Mouse (Mus musculus) C2C12 (cell line): Measurements from ENCODE around the gene S100a11. TPM values are rescaled to one million over a fixed set of nuclear protein-coding genes. Genes with fewer than 3 reads are reported as not detected.
"Not testable (repeated sequence)": the region's sequence is repeated elsewhere in the genome, so short reads cannot be mapped to it uniquely, and the experiment has no call there.

Experiments used
- H3K27me3 ChIP-seq: one replicate; pipeline ENCODE4 v1.6.1; 2011; ENCODE audit not compliant: control insufficient read depth, insufficient read depth, insufficient read length
- H3K36me3 ChIP-seq: one replicate; pipeline ENCODE4 v1.6.1; 2011; ENCODE audit not compliant: control insufficient read depth, insufficient read depth
- H3K4me3 ChIP-seq: one replicate; pipeline ENCODE4 v1.5.1; 2011; ENCODE audit warnings: mild to moderate bottlenecking, control low read depth; ENCODE audit not compliant: poor library complexity, insufficient read depth, severe bottlenecking
- H3K79me2 ChIP-seq: one replicate; pipeline ENCODE4 v1.6.1; 2011; ENCODE audit not compliant: control insufficient read depth, insufficient read depth
- H3K79me3 ChIP-seq: one replicate; pipeline ENCODE4 v1.6.1; 2011; ENCODE audit warnings: low read depth, control low read depth
- H3ac ChIP-seq: one replicate; pipeline ENCODE3; 2011; ENCODE audit warnings: low read depth; ENCODE audit not compliant: control insufficient read depth, insufficient read length
- CEBPB ChIP-seq: IDR thresholded peaks from one replicate; pipeline ENCODE4 v1.6.1; 2011; ENCODE audit warnings: low read depth, mild to moderate bottlenecking, control low read depth, moderate library complexity
- CTCF ChIP-seq: IDR thresholded peaks from one replicate; pipeline ENCODE4 v1.5.1; 2011; ENCODE audit not compliant: control insufficient read depth, insufficient read depth, insufficient read length
- FOSL1 ChIP-seq: IDR thresholded peaks from one replicate; pipeline ENCODE4 v1.8.0; 2011; ENCODE audit warnings: mild to moderate bottlenecking, low read length; ENCODE audit not compliant: poor library complexity, insufficient read depth, severe bottlenecking
- MAX ChIP-seq: IDR thresholded peaks from one replicate; pipeline ENCODE4 v1.6.1; 2011; ENCODE audit warnings: mild to moderate bottlenecking, control low read depth
- MYOD1 ChIP-seq: IDR thresholded peaks from one replicate; pipeline ENCODE4 v1.6.1; 2011; ENCODE audit warnings: low read depth; ENCODE audit not compliant: control insufficient read depth, insufficient read length
- MYOG ChIP-seq: IDR thresholded peaks from one replicate; pipeline ENCODE4 v1.6.1; 2011; ENCODE audit not compliant: control insufficient read depth, insufficient read length; ENCODE audit errors: extremely low read depth
- USF1 ChIP-seq: IDR thresholded peaks from one replicate; pipeline ENCODE4 v1.6.1; 2011; ENCODE audit warnings: low read depth, mild to moderate bottlenecking, control low read depth, moderate library complexity
- polyA plus RNA-seq: library from polyadenylated mRNA; unstranded; fragments of >200 nt; fragmentation: generic; extraction: Trizol; gene quantifications from one replicate; pipeline ENCODE4 v1.2.1, GENCODE M21; 2012; ENCODE audit warnings: missing spikeins

The S100a11 gene
- polyA plus RNA-seq, 1 experiment: 3,212 TPM

DNA sequence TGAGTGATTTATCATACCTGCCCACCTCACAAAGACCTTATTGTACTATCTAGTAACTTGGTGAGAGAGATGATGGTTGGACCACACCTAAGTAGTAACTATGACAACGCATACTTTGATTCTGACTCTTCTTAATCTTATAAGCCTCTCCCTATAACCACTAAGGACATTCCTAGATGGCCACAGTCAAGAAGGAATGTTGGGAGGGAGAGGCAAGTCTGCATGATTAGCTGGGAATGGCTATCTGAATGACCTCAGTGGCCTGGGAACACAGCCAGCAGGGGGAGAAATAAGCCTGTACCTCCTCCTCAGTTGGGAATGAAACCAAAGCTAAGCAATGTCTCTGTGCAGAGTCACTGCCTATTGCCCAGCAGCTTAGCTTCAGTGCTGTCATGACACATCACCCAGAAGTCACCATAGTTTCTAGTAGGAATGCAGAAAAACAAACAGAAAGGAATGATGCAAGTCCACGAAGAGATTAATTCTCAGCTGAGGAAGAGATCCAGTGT lies 16.8 kb downstream of the S100a11 start:
- no peaks in the 10 kb centered on the region for H3K79me3 ChIP-seq
- TF ChIP-seq USF1 (no peak), MYOG (no peak), FOSL1 (peak; percentile 2), CTCF (no peak), MYOD1 (peak; percentile 10), CEBPB (peak; percentile 88), MAX (peak; percentile 14)
- H3K79me2 ChIP-seq: no peaks in the 10 kb centered on the region
- H3K27me3 ChIP-seq: no peaks in the 10 kb centered on the region
- no peaks in the 10 kb centered on the region for H3K36me3 ChIP-seq
- H3ac ChIP-seq: no peak overlapping the region
- no peak overlapping the region for H3K4me3 ChIP-seq

DNA sequence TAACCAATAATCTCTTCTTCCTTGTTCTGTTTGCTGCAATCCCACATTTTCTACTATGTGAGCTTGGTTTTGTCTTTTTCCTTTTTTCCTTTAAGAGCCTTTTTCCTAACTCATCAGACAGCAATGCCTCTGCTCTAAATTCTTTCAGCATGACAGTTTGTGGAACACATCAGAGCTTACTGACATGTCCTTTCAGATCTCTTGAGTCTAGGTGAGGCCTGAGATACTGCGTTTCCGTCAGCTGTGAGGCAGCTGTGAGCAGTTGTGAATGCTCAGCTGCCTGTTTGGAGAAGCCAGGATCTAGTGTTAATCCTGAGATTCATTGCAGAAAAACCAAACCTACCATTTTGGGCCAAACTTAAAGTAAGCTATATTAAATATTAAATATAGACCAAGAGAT lies 18.2 kb downstream of the S100a11 start:
- H3K79me3 ChIP-seq: no peaks in the 10 kb centered on the region
- no peaks in the 10 kb centered on the region for H3K36me3 ChIP-seq
- H3K4me3 ChIP-seq: no peak overlapping the region
- H3K79me2 ChIP-seq: no peaks in the 10 kb centered on the region
- no peaks in the 10 kb centered on the region for H3K27me3 ChIP-seq
- TF ChIP-seq MYOG (no peak), CEBPB (no peak), MAX (no peak), USF1 (no peak), MYOD1 (no peak), FOSL1 (no peak), CTCF (no peak)
- no peak overlapping the region for H3ac ChIP-seq

DNA sequence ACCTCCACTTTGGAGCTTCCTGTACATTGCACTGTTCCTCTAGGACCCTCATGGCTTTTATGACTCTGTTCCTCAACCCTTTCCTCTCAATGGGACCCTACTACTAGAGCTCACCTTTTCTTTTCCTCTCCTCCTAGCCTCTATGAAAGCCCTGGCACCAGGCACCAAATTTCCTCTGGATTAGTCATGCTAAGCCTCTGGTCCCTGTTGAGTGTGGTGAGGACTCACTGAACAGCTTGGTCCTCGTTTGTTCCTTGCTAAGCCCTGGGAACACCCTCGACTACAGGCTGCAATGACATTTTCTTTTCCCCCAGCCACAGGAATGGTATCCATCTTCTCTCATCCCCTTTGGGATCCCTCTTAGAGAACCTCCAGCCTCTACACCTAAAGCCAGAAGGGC lies 21.2 kb downstream of the S100a11 start:
- Histone ChIP-seq H3K27me3 (no peaks in the 10 kb centered on the region), H3K79me2 (no peaks in the 10 kb centered on the region), H3K4me3 (no peak overlapping the region), H3ac (no peak overlapping the region), H3K36me3 (no peaks in the 10 kb centered on the region), H3K79me3 (no peaks in the 10 kb centered on the region)
- TF ChIP-seq CEBPB (no peak), FOSL1 (no peak), MYOG (no peak)

DNA sequence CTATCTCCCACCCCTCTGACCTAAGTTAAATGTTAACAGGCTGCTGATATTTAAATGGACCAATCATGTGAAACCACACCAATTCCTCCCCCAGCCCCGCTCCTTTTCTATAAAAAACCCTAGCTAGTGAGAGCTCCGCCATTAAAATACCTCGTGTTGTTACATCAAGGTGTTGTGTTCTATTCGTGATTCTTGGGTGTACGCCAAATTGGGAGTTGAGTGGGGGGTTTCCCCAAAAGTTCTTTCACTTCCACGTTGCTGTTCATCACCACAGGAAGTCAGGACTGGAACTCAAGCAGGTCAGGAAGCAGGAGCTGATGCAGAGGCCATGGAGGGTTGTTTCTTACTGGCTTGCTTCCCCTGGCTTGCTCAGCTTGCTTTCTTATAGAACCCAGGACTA lies 23.9 kb downstream of the S100a11 start:
- not testable (repeated sequence) for H3K79me2 ChIP-seq, H3K4me3 ChIP-seq, H3K79me3 ChIP-seq, H3K36me3 ChIP-seq, H3K27me3 ChIP-seq, H3ac ChIP-seq

DNA sequence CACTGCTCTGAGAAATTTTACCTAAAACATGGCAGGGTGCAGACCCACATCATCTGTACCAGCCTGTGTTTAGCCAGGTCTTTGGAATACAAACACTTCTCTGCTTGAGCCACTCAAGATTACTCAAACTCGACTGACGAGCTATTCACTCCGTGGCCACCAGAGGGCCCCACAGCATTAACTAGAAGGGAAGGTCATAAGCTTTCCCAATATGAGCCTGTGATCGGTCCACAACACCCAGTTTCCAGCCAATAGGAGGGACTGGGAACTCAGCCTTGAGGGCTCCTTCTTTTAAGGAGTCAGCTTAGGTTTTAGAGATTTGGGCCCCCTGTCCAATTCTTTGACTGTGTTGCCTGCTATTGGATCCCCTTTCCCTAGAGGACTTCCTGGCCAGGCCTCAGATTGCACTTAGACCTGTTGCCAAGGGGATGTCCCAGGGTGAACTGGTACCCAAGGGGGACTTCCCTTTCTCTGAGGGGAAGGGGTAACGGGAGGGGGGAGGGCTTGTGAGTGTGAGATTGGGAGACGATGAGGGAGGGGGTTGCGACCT lies 26.9 kb downstream of the S100a11 start:
- no peaks in the 10 kb centered on the region for H3K27me3 ChIP-seq
- H3K36me3 ChIP-seq: no peaks in the 10 kb centered on the region
- H3ac ChIP-seq: no peak overlapping the region
- H3K4me3 ChIP-seq: no peak overlapping the region
- H3K79me3 ChIP-seq: no peaks in the 10 kb centered on the region
- TF ChIP-seq CTCF: peak; percentile 50
- TF ChIP-seq MAX: no peak
- no peaks in the 10 kb centered on the region for H3K79me2 ChIP-seq

DNA sequence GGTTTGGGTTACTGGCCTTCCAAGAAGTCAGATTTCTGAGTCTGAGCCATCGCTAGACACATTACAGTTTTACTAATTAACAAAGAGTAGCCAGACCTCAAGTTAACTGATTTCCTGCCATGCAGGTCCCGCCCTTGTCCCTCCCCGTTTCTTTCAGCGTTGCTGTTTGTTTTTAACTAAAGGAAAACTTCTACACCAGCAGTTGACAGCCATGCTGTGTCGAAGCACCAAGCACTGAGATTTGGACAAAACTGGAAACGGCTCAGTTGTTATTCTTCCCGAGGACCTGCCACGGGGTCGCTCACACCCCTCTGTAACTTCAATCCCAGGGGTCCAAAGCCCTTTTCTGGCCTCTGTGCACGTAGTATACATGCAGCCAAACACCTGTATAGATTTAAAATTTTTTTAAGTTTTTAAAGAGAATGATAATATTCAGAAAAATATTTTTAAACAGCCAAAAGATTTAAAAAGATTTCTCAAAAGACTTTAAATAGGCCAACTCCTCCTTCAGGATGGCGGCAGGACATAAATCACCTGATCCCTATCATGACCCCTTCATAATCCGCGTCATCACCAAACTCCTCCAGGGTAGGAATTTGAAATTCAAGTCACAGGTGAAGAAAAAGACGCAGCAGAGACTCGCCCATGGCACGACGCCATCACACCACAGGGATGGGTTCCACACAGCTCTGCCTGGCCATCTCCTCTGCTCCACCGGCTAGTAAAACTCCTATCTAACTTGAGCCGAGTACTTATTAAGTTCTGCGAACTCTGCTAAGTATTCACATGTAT lies 27.7 kb downstream of the S100a11 start:
- TF ChIP-seq USF1 (no peak), CTCF (no peak), MAX (no peak), FOSL1 (no peak), MYOD1 (no peak), MYOG (no peak), CEBPB (no peak)
- H3K79me3 ChIP-seq: no peaks in the 10 kb centered on the region
- H3ac ChIP-seq: no peak overlapping the region

More for the DNA sequence above, 27.7 kb downstream of the S100a11 start:
- Histone ChIP-seq H3K36me3 (no peaks in the 10 kb centered on the region), H3K79me2 (no peaks in the 10 kb centered on the region), H3K4me3 (no peak overlapping the region), H3K27me3 (no peaks in the 10 kb centered on the region)
